Mouse (Mus musculus) MEL (cell line): ENCODE results near the gene Inpp5k. TPM values are rescaled to one million over a fixed set of nuclear protein-coding genes. Genes with fewer than 3 reads are reported as not detected.

ENCODE experiments used
- DNase-seq: peaks from one replicate; pipeline ENCODE4 v3.0.0; 2011; ENCODE audit warnings: low read depth, low spot score
- H3K27ac ChIP-seq: 2 replicates; pipeline ENCODE4 v1.5.1; 2012; ENCODE audit warnings: low read depth, mild to moderate bottlenecking, control low read depth, low read length, moderate library complexity; ENCODE audit not compliant: control insufficient read depth
- H3K27me3 ChIP-seq, 2 experiments: fragments of 150-350 bp in 1 of 2; sonication (generic) in 1 of 2; 2 replicates each; pipeline ENCODE4 v1.6.1; 2012; ENCODE audit warnings: low read length in 2 of 2, mild to moderate bottlenecking in 2 of 2, improper control_type of control experiment in 1 of 2, moderate library complexity in 1 of 2; ENCODE audit not compliant: insufficient read depth in 2 of 2, control insufficient read depth in 1 of 2
- H3K36me3 ChIP-seq, 2 experiments: 2 replicates each; pipeline ENCODE4 v1.6.1; 2012 to 2014; ENCODE audit warnings: low read length in 2 of 2, improper control_type of control experiment in 1 of 2, inconsistent platforms in 1 of 2, mild to moderate bottlenecking in 1 of 2; ENCODE audit not compliant: insufficient read depth in 2 of 2, control insufficient read depth in 1 of 2
- H3K4me1 ChIP-seq, 2 experiments: fragments of 150-350 bp in 1 of 2; sonication (generic) in 1 of 2; 2 replicates each; pipeline ENCODE4 v1.6.1; 2012; ENCODE audit warnings: low read length in 2 of 2, improper control_type of control experiment in 1 of 2, mild to moderate bottlenecking in 1 of 2; ENCODE audit not compliant: insufficient read depth in 2 of 2, control insufficient read depth in 1 of 2
- H3K4me3 ChIP-seq, 2 experiments: fragments of 150-350 bp in 1 of 2; sonication (generic) in 1 of 2; 2 replicates each; pipeline ENCODE4 v1.5.1; 2012; ENCODE audit warnings: low read depth in 2 of 2, low read length in 2 of 2, mild to moderate bottlenecking in 2 of 2, moderate library complexity in 2 of 2, control low read depth in 1 of 2, improper control_type of control experiment in 1 of 2; ENCODE audit not compliant: control insufficient read depth in 1 of 2, insufficient read depth in 1 of 2
- H3K79me2 ChIP-seq: 2 replicates; pipeline ENCODE4 v1.6.1; 2012; ENCODE audit warnings: mild to moderate bottlenecking, low read length, moderate library complexity; ENCODE audit not compliant: control insufficient read depth, poor library complexity, insufficient read depth
- H3K9ac ChIP-seq: 2 replicates; pipeline ENCODE4 v1.6.1; 2012; ENCODE audit warnings: low read depth, mild to moderate bottlenecking, control low read depth, low read length, moderate library complexity; ENCODE audit not compliant: control insufficient read depth, poor library complexity, severe bottlenecking
- H3K9me3 ChIP-seq: fragments of 150-350 bp; sonication (generic); replicated peaks from 2 replicates; pipeline ENCODE4 v1.6.1; 2012; ENCODE audit warnings: mild to moderate bottlenecking, low read length, improper control_type of control experiment, moderate library complexity; ENCODE audit not compliant: insufficient read depth
- CTCF ChIP-seq, 3 experiments: IDR thresholded peaks in 2 of 3; conservative IDR thresholded peaks in 1 of 3; 2 replicates each; pipeline ENCODE4 v1.5.1; 2011 to 2012; ENCODE audit warnings: low read length in 3 of 3, low read depth in 2 of 3, mild to moderate bottlenecking in 2 of 3, improper control_type of control experiment in 1 of 3, inconsistent platforms in 1 of 3, mixed read lengths in 1 of 3, moderate library complexity in 1 of 3; ENCODE audit not compliant: control insufficient read depth in 1 of 3, insufficient read depth in 1 of 3, poor library complexity in 1 of 3, severe bottlenecking in 1 of 3
- E2F4 ChIP-seq: IDR thresholded peaks from 2 replicates; pipeline ENCODE4 v1.6.1; 2011; ENCODE audit warnings: low read depth, low read length, improper control_type of control experiment, borderline replicate concordance
- GABPA ChIP-seq: IDR thresholded peaks from 2 replicates; pipeline ENCODE4 v1.6.1; 2012; ENCODE audit warnings: low read depth, mild to moderate bottlenecking, inconsistent platforms, low read length, improper control_type of control experiment, moderate library complexity
- POLR2A ChIP-seq, 2 experiments: IDR thresholded peaks; 2 replicates each; pipeline ENCODE4 v1.6.1; 2011 to 2012; ENCODE audit warnings: low read length in 2 of 2, mild to moderate bottlenecking in 2 of 2, control low read depth in 1 of 2, improper control_type of control experiment in 1 of 2, low read depth in 1 of 2, moderate library complexity in 1 of 2; ENCODE audit not compliant: control insufficient read depth in 1 of 2, insufficient read depth in 1 of 2, poor library complexity in 1 of 2
- POLR2AphosphoS2 ChIP-seq: IDR thresholded peaks from 2 replicates; pipeline ENCODE4 v1.6.1; 2011; ENCODE audit warnings: low read length, improper control_type of control experiment
- TAL1 ChIP-seq: IDR thresholded peaks from 2 replicates; pipeline ENCODE4 v1.6.1; 2012; ENCODE audit warnings: mild to moderate bottlenecking, inconsistent platforms, low read length, moderate library complexity, mixed read lengths
- ZC3H11A ChIP-seq: IDR thresholded peaks from 2 replicates; pipeline ENCODE4 v1.6.1; 2012; ENCODE audit warnings: low read depth, mild to moderate bottlenecking, inconsistent platforms, low read length, improper control_type of control experiment
- ZMIZ1 ChIP-seq: IDR thresholded peaks from 2 replicates; pipeline ENCODE4 v1.6.1; 2012; ENCODE audit warnings: low read depth, mild to moderate bottlenecking, inconsistent platforms, low read length, improper control_type of control experiment, moderate library complexity
- ZNF384 ChIP-seq: IDR thresholded peaks from 2 replicates; pipeline ENCODE4 v1.6.1; 2012; ENCODE audit warnings: low read depth, mild to moderate bottlenecking, inconsistent platforms, low read length, improper control_type of control experiment
- polyA plus RNA-seq, 2 experiments: library from polyadenylated mRNA; stranded (reverse) in 1 of 2; unstranded in 1 of 2; fragments of >175 nt in 1 of 2; fragments of >200 nt in 1 of 2; gene quantifications; 2 replicates each; pipeline versions ENCODE4 v1.2.1 to v1.2.4; 2012; ENCODE audit warnings: low replicate concordance in 2 of 2, low read depth in 1 of 2; ENCODE audit not compliant: insufficient read length in 2 of 2, insufficient read depth in 1 of 2, missing spikeins in 1 of 2
- total RNA-seq: library from RNA; depleted of rRNA; stranded (reverse); fragments of 300-350 nt; gene quantifications from 2 replicates; pipeline ENCODE4 v1.2.3, GENCODE M21; 2012

Inpp5k gene
- total and polyA plus RNA-seq, 3 experiments = 15.2 to 28.7 TPM; not detected in 1

GRCm38 (mm10) chr11:75679439-75680171 lies 48.8 kb downstream of the Inpp5k start (continued):
- no peak for TF ChIP-seq ZMIZ1
- no peak for TF ChIP-seq TAL1
- no peak for TF ChIP-seq GABPA
- TF ChIP-seq E2F4 = no peak

GRCm38 (mm10) chr11:75684462-75684861 lies 53.7 kb downstream of the Inpp5k start:
- 0 out of 2 replicates have a peak, but pooled peaks have one; percentile 17 for TF ChIP-seq POLR2AphosphoS2
- TF ChIP-seq CTCF (IDR thresholded peaks at IDR 0.05 in 2 of 3, conservative IDR thresholded peaks at IDR 0.05 in 1 of 3; ENCODE audit: control insufficient read depth in 1 of 3, insufficient read depth in 1 of 3, low read depth in 2 of 3, low read length in 3 of 3, poor library complexity in 1 of 3, severe bottlenecking in 1 of 3) = peak in 2 of 3 experiments; percentile 41 to 50; a peak in 4 of 6 replicates
- TF ChIP-seq ZC3H11A = no peak
- TF ChIP-seq, all 39 proteins: peak for 2
- peaks cover 5 to 6% of the 10 kb centered on the region in 2 experiments for H3K4me1 ChIP-seq

GRCm38 (mm10) chr11:75684956-75685355 lies 54.2 kb downstream of the Inpp5k start:
- Histone ChIP-seq H3K9ac (no peak overlapping the region), H3K27ac (no peak overlapping the region), H3K27me3 (no peaks in the 10 kb centered on the region), H3K9me3 (no peaks in the 10 kb centered on the region), H3K36me3 (peaks cover 22 to 30% of the 10 kb centered on the region in 2 experiments), H3K4me3 (no peak overlapping the region), H3K4me1 (peaks cover 5 to 6% of the 10 kb centered on the region in 2 experiments; a peak in 3 of 4 replicates), H3K79me2 (peaks cover 66% of the 10 kb centered on the region)
- 0 out of 2 replicates have a peak, but pooled peaks have one; percentile 37 for TF ChIP-seq POLR2AphosphoS2
- no peak for TF ChIP-seq ZMIZ1
- no peak for DNase-seq

More at GRCm38 (mm10) chr11:75684462-75684861, 53.7 kb downstream of the Inpp5k start:
- Histone ChIP-seq H3K27me3 (no peaks in the 10 kb centered on the region), H3K36me3 (peaks cover 22 to 30% of the 10 kb centered on the region in 2 experiments), H3K79me2 (peaks cover 71% of the 10 kb centered on the region), H3K9ac (no peak overlapping the region), H3K27ac (no peak overlapping the region), H3K9me3 (no peaks in the 10 kb centered on the region), H3K4me3 (no peak overlapping the region)
- peak; percentile 63 for DNase-seq

GRCm38 (mm10) chr11:75687343-75687993 lies 56.7 kb downstream of the Inpp5k start:
- Histone ChIP-seq H3K9ac (no peak overlapping the region), H3K4me1 (no peaks in the 10 kb centered on the region), H3K27ac (no peak overlapping the region), H3K4me3 (no peak overlapping the region), H3K79me2 (peaks cover 53% of the 10 kb centered on the region), H3K36me3 (peaks cover 6 to 32% of the 10 kb centered on the region in 2 experiments), H3K27me3 (no peaks in the 10 kb centered on the region), H3K9me3 (no peaks in the 10 kb centered on the region)
- no peak for DNase-seq
- TF ChIP-seq ZNF384 (peak; percentile 50; the same call in 1 of the 2 replicates), POLR2A (IDR thresholded peaks at IDR 0.05; ENCODE audit: control insufficient read depth in 1 of 2, insufficient read depth in 1 of 2, low read depth in 1 of 2, low read length in 2 of 2, poor library complexity in 1 of 2) (no peak)
